Mouse (Mus musculus) cerebellum, adult 2 months (tissue): ENCODE measurements at regions not wholly inside any gene's neighbourhood (a gene's known extent, or its start where the extent isn't known, plus 50 kb on each side); places are given as distances from the start of the nearest gene placed in this dataset.

Experiments
- CTCF ChIP-seq: fragments of 200-500 bp; IDR thresholded peaks from 2 replicates; pipeline ENCODE4 v1.5.1; 2011; ENCODE audit warnings: low read depth, mild to moderate bottlenecking, control low read depth, low read length, moderate library complexity, borderline replicate concordance; ENCODE audit not compliant: insufficient read depth
- POLR2A ChIP-seq: fragments of 200-500 bp; IDR thresholded peaks from 2 replicates; pipeline ENCODE4 v1.6.1; 2011; ENCODE audit warnings: low read length, control low read depth, borderline replicate concordance; ENCODE audit not compliant: insufficient read depth

- TF ChIP-seq CTCF = no peak
- no peak for TF ChIP-seq POLR2A
Measured at GRCm38 (mm10) chr8:89219156-89219555, 175.2 kb upstream of the Sall1 start.
